Mouse (Mus musculus) ES-E14 (cell line): ENCODE data around the gene Zg16. TPM values are rescaled to one million over a fixed set of nuclear protein-coding genes. Genes with fewer than 3 reads are reported as not detected.
A peak's percentile ranks its signal among the peaks of the same experiment; 100 is the strongest.

Experiments
- DNase-seq: peaks from one replicate; pipeline ENCODE4 v3.0.0-alpha.2; 2013; ENCODE audit warnings: low read depth, low spot score
- H3K27ac ChIP-seq: 2 replicates; pipeline ENCODE4 v1.5.1; 2012; ENCODE audit warnings: low read depth, mild to moderate bottlenecking, low read length, moderate library complexity, mixed read lengths; ENCODE audit not compliant: poor library complexity, insufficient read depth, severe bottlenecking
- H3K36me3 ChIP-seq: 2 replicates; pipeline ENCODE4 v1.6.1; 2012; ENCODE audit warnings: mild to moderate bottlenecking, low read length, moderate library complexity, mixed read lengths; ENCODE audit not compliant: control insufficient read depth, poor library complexity, insufficient read depth, severe bottlenecking
- H3K4me1 ChIP-seq, 2 experiments: fragments of 150-350 bp in 1 of 2; sonication (generic) in 1 of 2; 2 replicates each; pipeline ENCODE4 v1.6.1; 2012; ENCODE audit warnings: low read length in 2 of 2, mild to moderate bottlenecking in 1 of 2, mixed read lengths in 1 of 2; ENCODE audit not compliant: control insufficient read depth in 2 of 2, insufficient read depth in 2 of 2, poor library complexity in 1 of 2
- H3K4me3 ChIP-seq, 2 experiments: fragments of 150-350 bp in 1 of 2; sonication (generic) in 1 of 2; 2 replicates each; pipeline ENCODE4 v1.5.1; 2012; ENCODE audit warnings: low read length in 2 of 2, low read depth in 1 of 2, mild to moderate bottlenecking in 1 of 2, mixed read lengths in 1 of 2; ENCODE audit not compliant: insufficient read depth in 1 of 2, poor library complexity in 1 of 2, severe bottlenecking in 1 of 2
- H3K9ac ChIP-seq: 2 replicates; pipeline ENCODE4 v1.6.1; 2012; ENCODE audit warnings: low read depth, mild to moderate bottlenecking, low read length, mixed read lengths; ENCODE audit not compliant: poor library complexity, insufficient read depth, severe bottlenecking
- H3K9me3 ChIP-seq: fragments of 150-350 bp; sonication (generic); 2 replicates; pipeline ENCODE4 v1.6.1; 2012; ENCODE audit warnings: low read depth, mild to moderate bottlenecking, low read length; ENCODE audit not compliant: control insufficient read depth, insufficient read depth
- CHD2 ChIP-seq: IDR thresholded peaks from 2 replicates; pipeline ENCODE4 v1.6.1; 2014; ENCODE audit warnings: mild to moderate bottlenecking, low read depth, low read length, inconsistent platforms
- HCFC1 ChIP-seq: IDR thresholded peaks from 2 replicates; pipeline ENCODE4 v1.6.1; 2012; ENCODE audit warnings: low read length, inconsistent platforms, borderline replicate concordance; ENCODE audit not compliant: insufficient read depth
- MAFK ChIP-seq: IDR thresholded peaks from 2 replicates; pipeline ENCODE4 v1.6.1; 2014; ENCODE audit warnings: mild to moderate bottlenecking, low read depth, low read length, inconsistent platforms; ENCODE audit not compliant: insufficient read depth
- ZC3H11A ChIP-seq: IDR thresholded peaks from 2 replicates; pipeline ENCODE4 v1.6.1; 2012; ENCODE audit warnings: low read depth, mild to moderate bottlenecking, inconsistent platforms, low read length, borderline replicate concordance
- ZNF384 ChIP-seq: IDR thresholded peaks from 2 replicates; pipeline ENCODE4 v1.6.1; 2012; ENCODE audit warnings: low read depth, low read length, inconsistent platforms
- in situ Hi-C, 2 experiments: fragments of 600-800 bp; cut with MboI; formaldehyde crosslinking; loops; one replicate each; pipeline ENCODE4 v1.15.1; 2025; ENCODE audit warnings: low sequenced_read_pairs in 2 of 2, inconsistent platforms in 1 of 2; ENCODE audit not compliant: unreplicated experiment in 2 of 2
- total RNA-seq: library from RNA; depleted of rRNA; stranded (reverse); fragments of 300-350 nt; gene quantifications from 2 replicates; pipeline ENCODE4 v1.2.3, GENCODE M21; 2012; rRNA removed

Gene Zg16
- total RNA-seq, 1 experiment: not detected

DNA sequence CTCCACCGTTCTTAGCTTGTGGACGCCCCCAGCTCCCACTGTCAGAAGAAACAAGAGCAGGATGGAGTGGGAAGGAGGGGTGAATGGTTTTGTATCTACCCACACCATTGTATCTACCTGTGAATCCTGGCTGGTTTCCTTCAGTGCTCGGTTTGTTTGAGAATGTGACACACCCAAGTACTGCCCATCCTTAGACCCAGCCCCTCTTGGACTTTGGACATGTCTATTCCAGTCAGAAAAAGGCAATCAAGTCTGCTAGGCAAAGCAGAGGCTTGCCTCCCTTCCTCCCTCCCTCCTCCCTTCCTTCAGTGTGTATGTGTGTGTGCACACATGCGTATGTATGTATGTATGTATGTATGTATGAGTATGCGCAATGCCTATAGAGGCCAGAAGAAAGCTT, 83.5 kb downstream of the Zg16 start:
- Histone ChIP-seq H3K4me3 (no peak overlapping the region), H3K27ac (peak overlapping the region; percentile 47; the same call in 1 of the 2 replicates), H3K36me3 (no peaks in the 10 kb centered on the region), H3K9me3 (no peaks in the 10 kb centered on the region), H3K9ac (peak overlapping the region; percentile 55; the same call in 1 of the 2 replicates), H3K4me1 (peaks cover 2 to 24% of the 10 kb centered on the region in 2 experiments; a peak in 3 of 4 replicates)
- TF ChIP-seq HCFC1 (no peak), ZNF384 (no peak), CHD2 (no peak), ZC3H11A (no peak), MAFK (no peak)
- in situ Hi-C loops: no loop called here
- DNase-seq: no peak

Other genes starting within 250 kb of the Zg16 start
- 5.5 and 7.7 TPM in 2 replicates for gene Doc2a, start 239.9 kb downstream of the Zg16 start, total RNA-seq
- gene Hirip3, start 225.4 kb downstream of the Zg16 start, total RNA-seq: 99.7 and 111 TPM in 2 replicates
- 68.7 and 78.7 TPM in 2 replicates for gene Ino80e, start 225.0 kb downstream of the Zg16 start, total RNA-seq
- gene Taok2, start 202.6 kb downstream of the Zg16 start, total RNA-seq: 42.3 and 57.2 TPM in 2 replicates
- 14.7 and 25.6 TPM in 2 replicates for gene Tmem219, start 164.4 kb downstream of the Zg16 start, total RNA-seq
- gene Kctd13, start 158.4 kb downstream of the Zg16 start, total RNA-seq: 13.2 and 16.2 TPM in 2 replicates
- 1.0 and 2.0 TPM in 2 replicates for gene Asphd1, start 137.7 kb downstream of the Zg16 start, total RNA-seq
- gene Sez6l2, start 136.8 kb downstream of the Zg16 start, total RNA-seq: 0.80 and 2.0 TPM in 2 replicates
- gene Cdipt, start 111.4 kb downstream of the Zg16 start, total RNA-seq: 106 and 122 TPM in 2 replicates
- gene Cdiptos, start 111.2 kb downstream of the Zg16 start, total RNA-seq: 0.18 and 0.32 TPM in 2 replicates
- gene Mvp, start 72.7 kb downstream of the Zg16 start, total RNA-seq: 49.2 and 56.0 TPM in 2 replicates
- gene Pagr1b, start 70.8 kb downstream of the Zg16 start, total RNA-seq: 0.63 and 1.3 TPM in 2 replicates
- 12.1 and 32.3 TPM in 2 replicates for gene Pagr1a, start 70.0 kb downstream of the Zg16 start, total RNA-seq
- 23.4 and 38.4 TPM in 2 replicates for gene Gm42742, start 66.2 kb downstream of the Zg16 start, total RNA-seq
- 0.36 and 0.85 TPM in 2 replicates for gene Prrt2, start 66.1 kb downstream of the Zg16 start, total RNA-seq
- 134 and 164 TPM in 2 replicates for gene Maz, start 60.3 kb downstream of the Zg16 start, total RNA-seq
- 97.4 and 117 TPM in 2 replicates for gene Kif22, start 44.9 kb downstream of the Zg16 start, total RNA-seq
- gene AI467606, start 4.0 kb upstream of the Zg16 start, total RNA-seq: 13.5 and 31.2 TPM in 2 replicates
- 5.6 and 7.1 TPM in 2 replicates for gene Qprt, start 34.9 kb upstream of the Zg16 start, total RNA-seq
- gene Spn, start 50.5 kb upstream of the Zg16 start, total RNA-seq: 30.2 and 67.4 TPM in 2 replicates
- gene Cd2bp2, start 108.7 kb upstream of the Zg16 start, total RNA-seq: 113 and 133 TPM in 2 replicates
- gene Tbc1d10b, start 121.1 kb upstream of the Zg16 start, total RNA-seq: 63.3 and 67.0 TPM in 2 replicates
- gene Mylpf, start 121.6 kb upstream of the Zg16 start, total RNA-seq: 322 and 498 TPM in 2 replicates
- gene Zfp553, start 145.7 kb upstream of the Zg16 start, total RNA-seq: 55.2 and 64.7 TPM in 2 replicates
- 85.8 and 128 TPM in 2 replicates for gene Sept1, start 145.8 kb upstream of the Zg16 start, total RNA-seq
- 18.7 and 21.6 TPM in 2 replicates for gene Zfp771, start 156.9 kb upstream of the Zg16 start, total RNA-seq
- gene Dctpp1, start 173.4 kb upstream of the Zg16 start, total RNA-seq: 391 and 461 TPM in 2 replicates
- gene Sephs2, start 186.7 kb upstream of the Zg16 start, total RNA-seq: 104 and 113 TPM in 2 replicates
- 1.8 and 2.2 TPM in 2 replicates for gene Itgal, start 208.9 kb upstream of the Zg16 start, total RNA-seq